7 mouse cellular contexts compared by ENCODE assay signal in genomic region chr7:73628071-73628470, GRCm38 (mm10).
DNase-seq lines count a peak whose midpoint lies in the region; ATAC-seq and TF ChIP-seq lines count a peak whose summit lies in the region.

No protein-coding gene starts in this region.

- 0 out of 2 replicates have a peak overlapping the region, but pooled peaks have one; percentile 16 for H3K27ac ChIP-seq in gastrocnemius, adult 2 months
- no peak overlapping the region for H3K27ac ChIP-seq in hindbrain, embryonic 16.5 days (ENCODE audit: low read depth, low read length)
- H3K27ac ChIP-seq in left cerebral cortex, adult 2 months = no peak overlapping the region; the same call in 1 of the 2 replicates

- H3K4me1 ChIP-seq in hindbrain, embryonic 16.5 days (ENCODE audit: control insufficient read depth, insufficient read depth, low read depth, low read length) = no peaks in the 10 kb centered on the region

- DNase-seq in cerebellum, postnatal 36 days = peak; percentile 55 to 76
- peak; percentile 51 for DNase-seq in gastrocnemius, adult 2 months
- peak; percentile 49 to 53 for DNase-seq in left cerebral cortex, adult 2 months (ENCODE audit: extremely low spot score in 1 of 2, low spot score in 2 of 2)
- peak; percentile 89 for DNase-seq in lung, postnatal 36 days
- peak; percentile 41 for DNase-seq in right cerebral cortex, postnatal 14 days

- peak overlapping the region; percentile 26 for H3K4me3 ChIP-seq in gastrocnemius, adult 2 months
- H3K4me3 ChIP-seq in hindbrain, embryonic 16.5 days (ENCODE audit: low read length) = no peak overlapping the region
- no peak overlapping the region for H3K4me3 ChIP-seq in left cerebral cortex, adult 2 months

- peak; percentile 96 for TF ChIP-seq CTCF in gastrocnemius, adult 2 months (IDR thresholded peaks at IDR 0.05)
- TF ChIP-seq CTCF in left cerebral cortex, adult 2 months (IDR thresholded peaks at IDR 0.05) = peak; percentile 95

- ATAC-seq in activated CD4-positive, CD25-positive, alpha-beta regulatory T cell, adult 4 months = peak; percentile 95
- ATAC-seq in hindbrain, embryonic 16.5 days = peak; percentile 86

- H3K36me3 ChIP-seq in hindbrain, embryonic 16.5 days (ENCODE audit: control insufficient read depth, insufficient read depth, low read length) = no peaks in the 10 kb centered on the region

- H3K4me2 ChIP-seq in hindbrain, embryonic 16.5 days (ENCODE audit: low read length) = no peak overlapping the region

- WGBS in hindbrain, embryonic 16.5 days = under 1% methylated on average over 6 of the region's 6 CpGs

- intact Hi-C loops in gastrocnemius, adult 2 months (cut with DNase I) = loop anchor here (2.0 kb wide), 2 partner anchors 103 to 191 kb away; no protein-coding TSS in a partner anchor
- intact Hi-C loops in left cerebral cortex, adult 2 months (cut with DNase I) = loop anchor here (5.0 kb wide), 1 partner anchor 186 kb away; no protein-coding TSS in a partner anchor

- no peaks in the 10 kb centered on the region for H3K9me3 ChIP-seq in hindbrain, embryonic 16.5 days (ENCODE audit: control insufficient read depth, low read length)

- no peaks in the 10 kb centered on the region for H3K27me3 ChIP-seq in hindbrain, embryonic 16.5 days (replicated peaks; ENCODE audit: control insufficient read depth, insufficient read depth, low read length)

- H3K9ac ChIP-seq in hindbrain, embryonic 16.5 days (ENCODE audit: low read depth, low read length) = no peak overlapping the region
